Mouse (Mus musculus): ENCODE measurements around the gene Scpep1. TPM values are rescaled to one million over a fixed set of nuclear protein-coding genes. Genes with fewer than 3 reads are reported as not detected.

Scpep1 gene
- total and polyA plus RNA-seq, 3 experiments = 11.1 to 16.3 (median 15.3) TPM

DNA sequence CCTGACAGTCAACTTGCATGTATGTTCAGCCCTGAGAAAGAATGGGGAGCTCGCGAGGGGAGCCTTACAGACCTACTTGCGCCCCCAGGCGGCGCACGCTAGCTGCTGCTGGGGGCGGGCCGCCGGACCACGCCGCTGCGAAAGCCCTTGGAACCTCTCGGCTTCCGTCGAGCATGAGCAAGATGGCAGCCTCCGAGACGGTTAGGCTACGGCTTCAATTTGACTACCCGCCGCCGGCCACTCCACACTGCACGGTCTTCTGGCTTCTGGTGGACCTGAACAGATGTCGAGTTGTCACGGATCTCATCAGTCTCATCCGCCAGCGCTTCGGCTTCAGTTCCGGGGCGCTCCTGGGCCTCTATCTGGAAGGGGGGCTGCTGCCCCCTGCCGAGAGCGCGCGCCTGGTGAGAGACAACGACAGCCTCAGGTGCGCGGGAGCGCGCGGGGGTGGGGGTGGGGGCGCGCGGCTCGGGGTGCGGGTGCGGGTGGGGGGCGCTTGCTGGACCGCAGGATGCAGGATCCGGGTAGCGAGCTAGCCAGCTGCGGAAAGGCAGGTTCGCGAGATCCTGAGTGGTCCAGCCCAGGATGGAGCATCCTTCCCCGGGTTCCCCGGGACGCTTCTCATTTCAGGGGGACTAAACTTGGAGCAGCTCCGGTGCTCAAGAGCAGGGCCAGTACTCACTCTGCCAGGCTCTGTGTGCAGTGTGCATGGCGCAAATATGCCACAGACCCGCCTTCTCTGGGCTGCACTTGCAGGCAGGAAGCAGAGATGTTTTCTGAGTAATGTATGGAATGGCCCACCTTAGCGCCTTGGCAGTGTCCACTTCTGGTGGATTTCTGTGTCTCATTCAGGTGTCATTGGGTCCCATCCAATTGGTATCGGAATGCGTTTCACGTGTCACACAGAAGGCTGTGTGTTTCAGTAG, 18.8 kb upstream of the Scpep1 start:
- Histone ChIP-seq H3K27me3 (ENCODE audit: control insufficient read depth, insufficient read depth, low read length) (no peaks in the 10 kb centered on the region), H3K79me2 (replicated peaks; ENCODE audit: control insufficient read depth, insufficient read depth, low read length) (peaks cover 4% of the 10 kb centered on the region; the same call in 1 of the 2 replicates), H3K4me1 (ENCODE audit: control insufficient read depth, insufficient read depth, low read length) (peaks cover 4% of the 10 kb centered on the region), H3K9ac (ENCODE audit: low read depth, low read length) (peak overlapping the region; percentile 61), H3K27ac (peak overlapping the region; percentile 77), H3K36me3 (ENCODE audit: control insufficient read depth, insufficient read depth, low read length) (no peaks in the 10 kb centered on the region), H3K4me3 (peak overlapping the region; percentile 65)
- intact Hi-C loops (cut with DNase I) = loop anchor here (1.0 kb wide), 1 partner anchor 126 kb away; no protein-coding TSS in a partner anchor
- WGBS = 1% methylated on average over 62 of the region's 62 CpGs
- peak; percentile 91 for TF ChIP-seq CTCF (IDR thresholded peaks at IDR 0.05)
- TF ChIP-seq POLR2A (IDR thresholded peaks at IDR 0.05; ENCODE audit: insufficient read depth, low read depth, low read length) = peak; percentile 47; the same call in 1 of the 2 replicates
- peak; percentile 73; the same call in 1 of the 2 replicates for TF ChIP-seq EP300 (IDR thresholded peaks at IDR 0.05; ENCODE audit: insufficient read depth, low read depth, low read length)
- peak; percentile 94 to 95 for DNase-seq

DNA sequence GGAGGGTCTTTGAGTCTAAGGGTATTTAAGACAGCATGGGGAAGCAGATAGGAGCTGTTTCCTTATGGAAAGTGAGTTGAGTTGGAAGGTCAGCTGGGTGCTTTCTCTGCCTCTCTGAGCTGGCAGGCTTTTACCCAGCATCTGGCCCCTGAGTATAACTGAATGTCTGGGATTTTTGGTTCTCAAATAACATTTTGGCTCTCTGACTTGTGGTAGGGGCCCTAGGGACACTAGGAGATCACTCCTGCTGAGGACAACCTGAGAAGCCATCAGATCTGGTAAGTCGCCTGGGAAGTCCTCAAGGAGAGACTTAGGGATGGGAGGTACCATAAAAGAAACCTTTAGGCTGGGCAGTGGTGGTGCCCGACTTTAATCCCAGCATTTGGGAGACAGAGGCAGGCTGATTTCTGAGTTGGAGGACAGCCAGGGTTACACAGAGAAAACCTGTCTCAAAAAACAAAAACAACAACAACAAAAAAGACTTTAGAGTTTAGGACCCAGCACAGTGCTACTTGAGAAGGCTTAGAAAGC, 15.0 kb upstream of the Scpep1 start, which contains the start of gene Coil:
Gene Coil (plus strand): TSS at position 51 of the 531 bp plus-strand sequence.
- Histone ChIP-seq H3K9ac (ENCODE audit: low read depth, low read length) (no peak within 1 kb of the TSS), H3K4me1 (ENCODE audit: control insufficient read depth, insufficient read depth, low read length) (peaks cover 4% of the 10 kb centered on the region), H3K79me2 (replicated peaks; ENCODE audit: control insufficient read depth, insufficient read depth, low read length) (no peaks in the 10 kb centered on the region), H3K27me3 (ENCODE audit: control insufficient read depth, insufficient read depth, low read length) (no peaks in the 10 kb centered on the region), H3K4me3 (no peak within 1 kb of the TSS), H3K36me3 (ENCODE audit: control insufficient read depth, insufficient read depth, low read length) (no peaks in the 10 kb centered on the region), H3K27ac (no peak within 1 kb of the TSS)
- DNase-seq = no peak
- 28% methylated on average over 2 of the region's 2 CpGs for WGBS
- intact Hi-C loops (cut with DNase I) = no loop called here
- no peak for TF ChIP-seq CTCF (IDR thresholded peaks at IDR 0.05)
- no peak for TF ChIP-seq EP300 (IDR thresholded peaks at IDR 0.05; ENCODE audit: insufficient read depth, low read depth, low read length)
- TF ChIP-seq POLR2A (IDR thresholded peaks at IDR 0.05; ENCODE audit: insufficient read depth, low read depth, low read length) = no peak

DNA sequence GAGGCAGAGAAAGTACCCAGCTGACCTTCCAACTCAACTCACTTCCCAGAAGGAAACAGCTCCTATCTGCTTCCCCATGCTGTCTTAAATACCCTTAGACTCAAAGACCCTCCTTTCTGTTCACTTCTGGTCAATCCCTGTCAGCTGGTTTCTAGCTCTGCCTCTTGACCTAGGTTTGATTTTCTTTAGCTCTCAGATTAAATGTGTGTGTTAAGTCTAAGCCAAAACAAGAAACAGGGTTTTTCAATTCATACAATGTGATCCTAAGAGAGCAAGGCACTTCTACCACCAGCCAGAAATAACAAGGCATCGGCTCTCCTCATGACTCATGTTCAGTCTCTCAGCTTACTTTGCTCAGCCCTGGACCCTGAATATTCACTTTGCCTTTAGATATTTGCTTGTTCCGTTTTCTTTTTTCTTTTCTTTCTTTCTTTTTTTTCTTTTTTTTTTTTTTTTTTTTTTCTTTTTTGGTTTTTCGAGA, 11.7 kb upstream of the Scpep1 start, which contains the start of gene Elobl:
Gene Elobl (minus strand): TSS at position 51 of the 481 bp plus-strand sequence.
- TF ChIP-seq POLR2A (IDR thresholded peaks at IDR 0.05; ENCODE audit: insufficient read depth, low read depth, low read length) (no peak), EP300 (IDR thresholded peaks at IDR 0.05; ENCODE audit: insufficient read depth, low read depth, low read length) (no peak), CTCF (IDR thresholded peaks at IDR 0.05) (no peak)
- 61% methylated on average over 2 of the region's 3 CpGs for WGBS
- H3K4me3 ChIP-seq = no peak within 1 kb of the TSS
- no peak within 1 kb of the TSS for H3K9ac ChIP-seq (ENCODE audit: low read depth, low read length)
- H3K27ac ChIP-seq = no peak within 1 kb of the TSS
- H3K36me3 ChIP-seq (ENCODE audit: control insufficient read depth, insufficient read depth, low read length) = no peaks in the 10 kb centered on the region
- H3K79me2 ChIP-seq (replicated peaks; ENCODE audit: control insufficient read depth, insufficient read depth, low read length) = no peaks in the 10 kb centered on the region
- intact Hi-C loops (cut with DNase I) = no loop called here
- DNase-seq = no peak
- H3K27me3 ChIP-seq (ENCODE audit: control insufficient read depth, insufficient read depth, low read length) = no peaks in the 10 kb centered on the region
- H3K4me1 ChIP-seq (ENCODE audit: control insufficient read depth, insufficient read depth, low read length) = no peaks in the 10 kb centered on the region

DNA sequence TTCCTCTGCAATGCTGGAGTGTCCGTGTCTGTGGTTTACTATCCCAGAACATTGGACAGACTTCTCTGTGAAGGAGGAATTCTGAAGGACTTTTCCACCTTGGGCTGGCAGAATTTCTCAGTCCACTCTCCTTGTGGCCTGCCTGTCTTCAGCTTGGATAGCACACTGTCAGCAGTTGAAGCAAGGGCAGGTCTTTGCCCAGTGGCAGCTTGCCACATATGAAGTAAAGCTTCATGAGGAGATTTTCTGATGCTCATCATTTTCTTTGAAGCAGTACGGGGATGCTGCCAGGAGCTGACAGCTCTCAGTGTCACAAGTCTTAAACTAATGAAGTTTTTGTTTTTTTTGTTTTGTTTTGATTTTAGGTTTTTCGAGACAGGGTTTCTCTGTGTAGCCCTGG, 3.6 kb upstream of the Scpep1 start:
- 67% methylated on average over 3 of the region's 3 CpGs for WGBS
- Histone ChIP-seq H3K27ac (no peak overlapping the region), H3K79me2 (replicated peaks; ENCODE audit: control insufficient read depth, insufficient read depth, low read length) (no peaks in the 10 kb centered on the region), H3K27me3 (ENCODE audit: control insufficient read depth, insufficient read depth, low read length) (no peaks in the 10 kb centered on the region), H3K36me3 (ENCODE audit: control insufficient read depth, insufficient read depth, low read length) (no peaks in the 10 kb centered on the region), H3K9ac (ENCODE audit: low read depth, low read length) (no peak overlapping the region), H3K4me1 (ENCODE audit: control insufficient read depth, insufficient read depth, low read length) (no peaks in the 10 kb centered on the region), H3K4me3 (no peak overlapping the region)
- intact Hi-C loops (cut with DNase I) = loop anchor here (10.0 kb wide), 2 partner anchors 744 to 974 kb away; partner anchors contain the start of gene Dynll2
- no peak for DNase-seq
- TF ChIP-seq CTCF (IDR thresholded peaks at IDR 0.05) (no peak), POLR2A (IDR thresholded peaks at IDR 0.05; ENCODE audit: insufficient read depth, low read depth, low read length) (no peak), EP300 (IDR thresholded peaks at IDR 0.05; ENCODE audit: insufficient read depth, low read depth, low read length) (no peak)

DNA sequence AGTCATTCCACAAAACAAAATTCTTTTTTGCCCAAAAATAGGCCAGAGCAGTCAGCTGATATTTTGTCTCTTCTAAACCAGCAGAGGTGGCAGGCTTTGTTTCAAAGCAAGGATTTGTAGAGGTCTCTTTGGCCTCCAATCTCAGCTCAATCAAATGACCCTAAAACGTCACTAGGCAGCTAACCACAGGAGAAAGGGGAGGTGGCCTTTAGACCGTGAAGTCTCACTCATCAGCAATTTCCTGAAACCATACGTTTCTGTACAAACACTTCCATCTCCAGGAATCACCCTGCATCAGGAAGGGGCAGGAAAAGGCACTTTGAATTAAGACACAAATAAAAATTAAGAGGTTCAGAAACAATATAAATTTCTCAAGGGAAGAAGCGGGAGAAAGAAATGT, 462 bp downstream of the Scpep1 start:
- Histone ChIP-seq H3K27me3 (ENCODE audit: control insufficient read depth, insufficient read depth, low read length) (no peaks in the 10 kb centered on the region), H3K36me3 (ENCODE audit: control insufficient read depth, insufficient read depth, low read length) (no peaks in the 10 kb centered on the region), H3K9ac (ENCODE audit: low read depth, low read length) (peak overlapping the region; percentile 50; the same call in 1 of the 2 replicates), H3K4me1 (ENCODE audit: control insufficient read depth, insufficient read depth, low read length) (no peaks in the 10 kb centered on the region), H3K27ac (peak overlapping the region; percentile 66), H3K4me3 (peak overlapping the region; percentile 63), H3K79me2 (replicated peaks; ENCODE audit: control insufficient read depth, insufficient read depth, low read length) (no peaks in the 10 kb centered on the region)
- TF ChIP-seq POLR2A (IDR thresholded peaks at IDR 0.05; ENCODE audit: insufficient read depth, low read depth, low read length) (no peak), CTCF (IDR thresholded peaks at IDR 0.05) (no peak), EP300 (IDR thresholded peaks at IDR 0.05; ENCODE audit: insufficient read depth, low read depth, low read length) (no peak)
- peak in 1 of 2 experiments; percentile 11 for DNase-seq
- intact Hi-C loops (cut with DNase I) = loop anchor here (1.0 to 10.0 kb wide), 4 partner anchors 46 to 970 kb away; partner anchors contain the start of gene Dynll2
- 2% methylated on average over 4 of the region's 4 CpGs for WGBS
